Mouse (Mus musculus): ENCODE measurements around the gene Slc27a1. TPM values are rescaled to one million over a fixed set of nuclear protein-coding genes. Genes with fewer than 3 reads are reported as not detected.
A peak's percentile ranks its signal among the peaks of the same experiment; 100 is the strongest.

Slc27a1 gene
- polyA plus RNA-seq, 1 experiment, result 21.8 TPM

DNA sequence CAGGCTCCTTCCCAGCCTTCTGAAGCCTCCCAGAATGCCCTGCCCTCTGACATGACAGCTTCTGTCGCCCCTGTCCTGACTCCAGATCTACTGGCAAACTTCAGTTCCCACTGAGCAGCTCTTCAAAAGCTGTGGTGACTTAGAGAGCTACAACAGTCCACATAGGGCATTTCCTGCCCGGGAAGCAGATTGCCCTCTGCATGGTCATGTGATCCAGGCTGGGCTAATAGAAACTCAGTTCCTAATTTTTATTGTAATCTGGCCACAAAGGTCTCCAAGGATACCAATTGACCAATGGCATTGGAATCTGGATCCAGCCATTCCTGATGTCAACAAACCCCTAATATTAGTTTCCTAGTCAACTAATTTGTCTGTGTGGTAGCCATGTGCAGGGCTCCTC is 63.2 kb downstream of the Slc27a1 start:
- Histone ChIP-seq H3K27ac (ENCODE audit: insufficient read depth, low read length) (no peak overlapping the region), H3K4me3 (ENCODE audit: low read depth, low read length) (no peak overlapping the region), H3K27me3 (ENCODE audit: control insufficient read depth, insufficient read depth, low read length, poor library complexity, severe bottlenecking) (no peaks in the 10 kb centered on the region), H3K36me3 (ENCODE audit: control insufficient read depth, insufficient read depth, low read length, poor library complexity, severe bottlenecking) (no peaks in the 10 kb centered on the region), H3K9me3 (replicated peaks; ENCODE audit: control insufficient read depth, insufficient read depth, low read length, poor library complexity, severe bottlenecking) (no peaks in the 10 kb centered on the region), H3K9ac (ENCODE audit: low read depth, poor library complexity, severe bottlenecking) (no peak overlapping the region), H3K4me1 (ENCODE audit: control insufficient read depth, insufficient read depth, low read length) (peaks cover 13% of the 10 kb centered on the region)
- no peak for TF ChIP-seq EP300 (IDR thresholded peaks at IDR 0.05; ENCODE audit: insufficient read depth, low read depth, low read length)
- no peak for TF ChIP-seq CTCF (IDR thresholded peaks at IDR 0.05; ENCODE audit: low read depth, low read length)
- TF ChIP-seq POLR2A (IDR thresholded peaks at IDR 0.05; ENCODE audit: insufficient read depth, low read length), result no peak

DNA sequence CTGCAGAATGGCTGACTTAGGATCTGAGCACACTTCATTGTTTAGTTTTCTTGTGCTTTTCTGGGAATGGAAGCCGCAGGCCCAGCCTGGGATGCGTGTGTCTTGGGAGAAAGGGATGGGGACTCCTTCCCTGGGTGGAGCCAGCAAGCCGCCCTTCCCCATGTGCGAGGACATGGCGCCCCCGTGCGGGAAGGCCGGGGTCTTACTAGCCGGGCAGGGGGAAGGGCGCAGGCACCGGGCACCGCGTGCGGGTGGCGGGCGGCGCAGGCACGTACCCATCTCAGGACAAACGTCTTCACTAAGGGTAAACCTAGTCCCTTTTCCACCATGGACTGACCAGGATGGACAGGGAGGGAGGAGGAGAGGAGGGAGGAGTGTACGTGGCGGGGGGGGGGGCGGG is 64.5 kb downstream of the Slc27a1 start:
- no peaks in the 10 kb centered on the region for H3K27me3 ChIP-seq (ENCODE audit: control insufficient read depth, insufficient read depth, low read length, poor library complexity, severe bottlenecking)

DNA sequence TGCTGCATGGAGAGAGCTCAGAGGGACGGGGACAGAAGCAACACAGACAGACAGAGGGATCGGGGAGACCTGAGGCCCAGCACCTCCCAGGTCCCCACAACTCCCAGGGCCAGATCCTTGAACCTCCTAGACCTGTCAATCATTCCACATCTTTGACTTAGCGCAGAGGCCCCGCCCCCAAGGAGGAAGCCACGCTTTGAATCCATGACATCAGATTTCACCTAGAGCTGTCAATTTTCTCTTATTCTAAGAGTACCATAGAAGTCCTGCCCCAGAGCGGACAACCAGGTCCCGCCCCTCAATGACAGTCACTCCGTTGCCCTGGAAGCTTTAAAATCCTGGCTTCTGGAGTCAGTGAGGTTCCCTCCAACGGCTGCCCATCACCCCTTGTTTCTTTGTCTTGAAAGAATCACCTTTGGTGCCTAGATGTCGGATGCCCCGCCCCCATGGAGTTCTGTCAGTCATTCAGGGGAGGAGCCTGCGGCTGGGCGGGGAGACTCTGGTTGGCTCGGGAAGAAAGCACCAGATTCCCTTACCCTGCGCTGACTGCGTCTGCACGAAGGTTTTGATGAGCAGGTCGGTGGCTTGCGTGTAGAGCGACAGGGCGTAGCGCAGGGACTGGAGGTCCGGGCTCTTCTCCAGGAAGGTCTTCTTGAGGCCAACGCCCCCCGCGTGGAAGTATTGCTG is 65.4 kb downstream of the Slc27a1 start:
- peak overlapping the region; percentile 13 for H3K9ac ChIP-seq (ENCODE audit: low read depth, poor library complexity, severe bottlenecking)
- peak overlapping the region; percentile 42 for H3K4me3 ChIP-seq (ENCODE audit: low read depth, low read length)
- TF ChIP-seq EP300 (IDR thresholded peaks at IDR 0.05; ENCODE audit: insufficient read depth, low read depth, low read length), result 0 out of 2 replicates have a peak, but pooled peaks have one; percentile 20
- TF ChIP-seq POLR2A (IDR thresholded peaks at IDR 0.05; ENCODE audit: insufficient read depth, low read length), result peak; percentile 61
- TF ChIP-seq CTCF (IDR thresholded peaks at IDR 0.05; ENCODE audit: low read depth, low read length), result no peak
- no peaks in the 10 kb centered on the region for H3K9me3 ChIP-seq (replicated peaks; ENCODE audit: control insufficient read depth, insufficient read depth, low read length, poor library complexity, severe bottlenecking)
- H3K27me3 ChIP-seq (ENCODE audit: control insufficient read depth, insufficient read depth, low read length, poor library complexity, severe bottlenecking), result no peaks in the 10 kb centered on the region
- H3K27ac ChIP-seq (ENCODE audit: insufficient read depth, low read length), result no peak overlapping the region
- no peaks in the 10 kb centered on the region for H3K36me3 ChIP-seq (ENCODE audit: control insufficient read depth, insufficient read depth, low read length, poor library complexity, severe bottlenecking)
- H3K4me1 ChIP-seq (ENCODE audit: control insufficient read depth, insufficient read depth, low read length), result peaks cover 5% of the 10 kb centered on the region

More for the DNA sequence above, 64.5 kb downstream of the Slc27a1 start:
- Histone ChIP-seq H3K4me1 (ENCODE audit: control insufficient read depth, insufficient read depth, low read length) (peaks cover 7% of the 10 kb centered on the region), H3K4me3 (ENCODE audit: low read depth, low read length) (peak overlapping the region; percentile 45), H3K36me3 (ENCODE audit: control insufficient read depth, insufficient read depth, low read length, poor library complexity, severe bottlenecking) (no peaks in the 10 kb centered on the region), H3K9ac (ENCODE audit: low read depth, poor library complexity, severe bottlenecking) (0 out of 2 replicates have a peak overlapping the region, but pooled peaks have one; percentile 8), H3K9me3 (replicated peaks; ENCODE audit: control insufficient read depth, insufficient read depth, low read length, poor library complexity, severe bottlenecking) (no peaks in the 10 kb centered on the region), H3K27ac (ENCODE audit: insufficient read depth, low read length) (no peak overlapping the region)
- TF ChIP-seq EP300 (IDR thresholded peaks at IDR 0.05; ENCODE audit: insufficient read depth, low read depth, low read length), result no peak
- TF ChIP-seq POLR2A (IDR thresholded peaks at IDR 0.05; ENCODE audit: insufficient read depth, low read length), result no peak
- peak; percentile 80 for TF ChIP-seq CTCF (IDR thresholded peaks at IDR 0.05; ENCODE audit: low read depth, low read length)

Other genes with a start within 250 kb of the Slc27a1 start
- 63.2 and 68.7 TPM in 2 replicates for gene Use1, start 202.0 kb upstream of the Slc27a1 start, polyA plus RNA-seq (2011; ENCODE audit: insufficient read depth, insufficient read length, low read depth, missing spikeins)
- 1.9 and 3.2 TPM in 2 replicates for gene Ocel1, start 197.6 kb upstream of the Slc27a1 start, polyA plus RNA-seq (2011; ENCODE audit: insufficient read depth, insufficient read length, low read depth, missing spikeins)
- 23.0 and 23.9 TPM in 2 replicates for gene Nr2f6, start 186.9 kb upstream of the Slc27a1 start, polyA plus RNA-seq (2011; ENCODE audit: insufficient read depth, insufficient read length, low read depth, missing spikeins)
- gene Ushbp1, start 173.1 kb upstream of the Slc27a1 start, polyA plus RNA-seq (2011; ENCODE audit: insufficient read depth, insufficient read length, low read depth, missing spikeins), result not detected in 2 replicates
- 82.0 and 102 TPM in 2 replicates for gene Babam1, start 172.0 kb upstream of the Slc27a1 start, polyA plus RNA-seq (2011; ENCODE audit: insufficient read depth, insufficient read length, low read depth, missing spikeins)
- gene Ankle1, start 162.9 kb upstream of the Slc27a1 start, polyA plus RNA-seq (2011; ENCODE audit: insufficient read depth, insufficient read length, low read depth, missing spikeins), result 10.9 and 11.2 TPM in 2 replicates
- gene Abhd8, start 105.2 kb upstream of the Slc27a1 start, polyA plus RNA-seq (2011; ENCODE audit: insufficient read depth, insufficient read length, low read depth, missing spikeins), result 10.1 and 13.7 TPM in 2 replicates
- 68.1 and 77.0 TPM in 2 replicates for gene Mrpl34, start 103.9 kb upstream of the Slc27a1 start, polyA plus RNA-seq (2011; ENCODE audit: insufficient read depth, insufficient read length, low read depth, missing spikeins)
- gene Dda1, start 99.7 kb upstream of the Slc27a1 start, polyA plus RNA-seq (2011; ENCODE audit: insufficient read depth, insufficient read length, low read depth, missing spikeins), result 37.5 and 38.2 TPM in 2 replicates
- 7.0 and 7.1 TPM in 2 replicates for gene Ano8, start 82.9 kb upstream of the Slc27a1 start, polyA plus RNA-seq (2011; ENCODE audit: insufficient read depth, insufficient read length, low read depth, missing spikeins)
- gene Gtpbp3, start 80.8 kb upstream of the Slc27a1 start, polyA plus RNA-seq (2011; ENCODE audit: insufficient read depth, insufficient read length, low read depth, missing spikeins), result 14.8 and 16.3 TPM in 2 replicates
- gene Plvap, start 57.1 kb upstream of the Slc27a1 start, polyA plus RNA-seq (2011; ENCODE audit: insufficient read depth, insufficient read length, low read depth, missing spikeins), result 4.0 and 4.4 TPM in 2 replicates
- gene Ccdc194, start 43.2 kb upstream of the Slc27a1 start, polyA plus RNA-seq (2011; ENCODE audit: insufficient read depth, insufficient read length, low read depth, missing spikeins), result 4.3 and 4.9 TPM in 2 replicates
- 207 and 235 TPM in 2 replicates for gene Bst2, start 31.4 kb upstream of the Slc27a1 start, polyA plus RNA-seq (2011; ENCODE audit: insufficient read depth, insufficient read length, low read depth, missing spikeins)
- gene Mvb12a, start 26.0 kb upstream of the Slc27a1 start, polyA plus RNA-seq (2011; ENCODE audit: insufficient read depth, insufficient read length, low read depth, missing spikeins), result 72.6 and 74.1 TPM in 2 replicates
- 2.2 and 2.4 TPM in 2 replicates for gene Tmem221, start 10.0 kb upstream of the Slc27a1 start, polyA plus RNA-seq (2011; ENCODE audit: insufficient read depth, insufficient read length, low read depth, missing spikeins)
- gene Nxnl1, start 2.3 kb upstream of the Slc27a1 start, polyA plus RNA-seq (2011; ENCODE audit: insufficient read depth, insufficient read length, low read depth, missing spikeins), result not detected in 2 replicates
- gene Pgls, start 23.3 kb downstream of the Slc27a1 start, polyA plus RNA-seq (2011; ENCODE audit: insufficient read depth, insufficient read length, low read depth, missing spikeins), result 57.2 and 65.6 TPM in 2 replicates
- gene Fam129c, start 28.8 kb downstream of the Slc27a1 start, polyA plus RNA-seq (2011; ENCODE audit: insufficient read depth, insufficient read length, low read depth, missing spikeins), result 6.4 and 9.0 TPM in 2 replicates
- 83.2 and 85.2 TPM in 2 replicates for gene Colgalt1, start 42.1 kb downstream of the Slc27a1 start, polyA plus RNA-seq (2011; ENCODE audit: insufficient read depth, insufficient read length, low read depth, missing spikeins)
- gene Unc13a, start 102.9 kb downstream of the Slc27a1 start, polyA plus RNA-seq (2011; ENCODE audit: insufficient read depth, insufficient read length, low read depth, missing spikeins), result 3.8 and 6.3 TPM in 2 replicates
- gene Jak3, start 107.4 kb downstream of the Slc27a1 start, polyA plus RNA-seq (2011; ENCODE audit: insufficient read depth, insufficient read length, low read depth, missing spikeins), result 8.0 and 9.7 TPM in 2 replicates
- 1.3 and 3.7 TPM in 2 replicates for gene Insl3, start 120.3 kb downstream of the Slc27a1 start, polyA plus RNA-seq (2011; ENCODE audit: insufficient read depth, insufficient read length, low read depth, missing spikeins)
- 1.8 and 2.0 TPM in 2 replicates for gene B3gnt3, start 132.9 kb downstream of the Slc27a1 start, polyA plus RNA-seq (2011; ENCODE audit: insufficient read depth, insufficient read length, low read depth, missing spikeins)
- gene Fcho1, start 156.8 kb downstream of the Slc27a1 start, polyA plus RNA-seq (2011; ENCODE audit: insufficient read depth, insufficient read length, low read depth, missing spikeins), result 8.7 and 8.8 TPM in 2 replicates